Mouse (Mus musculus) stomach, embryonic 14.5 days (tissue): ENCODE data around the gene Csmd2. TPM values are rescaled to one million over a fixed set of nuclear protein-coding genes. Genes with fewer than 3 reads are reported as not detected.

Experiments used
- ATAC-seq: fragments of 200-750 bp; cut with Nextera tagmentation; 2 replicates; pipeline ENCODE4 v1.8.0; 2017; ENCODE audit warnings: low read depth, moderate TSS enrichment; ENCODE audit not compliant: insufficient number of reproducible peaks, insufficient read depth, low FRiP score
- H3K27ac ChIP-seq: fragments of 300-500 bp; sonication (generic); 2 replicates; pipeline ENCODE4 v1.5.1; 2014; ENCODE audit warnings: mild to moderate bottlenecking, low read length, moderate library complexity, mixed read lengths
- H3K27me3 ChIP-seq: fragments of 300-500 bp; sonication (generic); 2 replicates; pipeline ENCODE4 v1.6.1; 2014; ENCODE audit warnings: low read length, control low read depth, mixed read lengths; ENCODE audit not compliant: control insufficient read depth, insufficient read depth
- H3K36me3 ChIP-seq: fragments of 300-500 bp; sonication (generic); 2 replicates; pipeline ENCODE4 v1.6.1; 2014; ENCODE audit warnings: mild to moderate bottlenecking, control low read depth, low read length, moderate library complexity, mixed read lengths; ENCODE audit not compliant: control insufficient read depth, insufficient read depth
- H3K4me1 ChIP-seq: fragments of 300-500 bp; sonication (generic); 2 replicates; pipeline ENCODE4 v1.6.1; 2014; ENCODE audit warnings: low read length, control low read depth, mixed read lengths; ENCODE audit not compliant: control insufficient read depth, insufficient read depth
- H3K4me2 ChIP-seq: fragments of 300-500 bp; sonication (generic); replicated peaks from 2 replicates; pipeline ENCODE4 v1.6.1; 2014; ENCODE audit warnings: low read depth, low read length, control low read depth
- H3K4me3 ChIP-seq: fragments of 300-500 bp; sonication (generic); 2 replicates; pipeline ENCODE4 v1.5.1; 2014; ENCODE audit warnings: low read depth, low read length, control low read depth
- H3K9ac ChIP-seq: fragments of 300-500 bp; sonication (generic); replicated peaks from 2 replicates; pipeline ENCODE4 v1.6.1; 2014; ENCODE audit warnings: low read depth, mild to moderate bottlenecking, control low read depth, low read length, moderate library complexity, mixed read lengths
- H3K9me3 ChIP-seq: fragments of 300-500 bp; sonication (generic); 2 replicates; pipeline ENCODE4 v1.6.1; 2016; ENCODE audit warnings: low read depth, low read length, control low read depth; ENCODE audit not compliant: control insufficient read depth
- WGBS: fragments of 180-500 bp; shearing (Covaris S2); extraction: QIAGEN DNeasy Blood & Tissue Kit; methylation state at CpG from one replicate; pipeline ENCODE4 v1.1.7; 2014; 5-methylcytosine and 5-hydroxymethylcytosine counted together
- polyA plus RNA-seq: library from polyadenylated mRNA; unstranded; fragments of >200 nt; fragmentation: Nextera tagmentation; extraction: Ambion mirVana; gene quantifications from 2 replicates; pipeline ENCODE4 v1.2.1, GENCODE M21; 2014

The Csmd2 gene
- polyA plus RNA-seq, 1 experiment from 2014 or later: 0.36 TPM

DNA sequence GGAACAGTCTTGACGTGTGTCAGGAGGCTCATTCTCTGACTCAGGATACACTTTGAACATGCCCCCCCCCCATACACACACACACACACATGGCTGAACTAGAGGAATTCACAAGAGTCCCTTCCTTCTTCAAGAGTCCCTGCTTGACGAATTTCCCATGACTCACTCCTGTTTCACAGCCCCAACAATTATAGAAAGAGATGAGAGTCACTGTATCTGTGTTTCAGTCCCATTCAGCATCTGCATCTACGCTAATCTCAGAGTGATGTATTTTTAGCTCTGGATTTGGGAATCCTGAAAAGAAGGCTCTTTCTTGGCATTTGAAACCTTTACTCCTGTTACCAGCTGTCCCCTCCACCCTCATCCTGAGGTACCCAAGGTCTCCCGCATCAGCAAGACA, 406.2 kb downstream of the Csmd2 start:
- Histone ChIP-seq H3K9ac (no peak overlapping the region), H3K4me3 (no peak overlapping the region), H3K36me3 (no peaks in the 10 kb centered on the region), H3K27ac (no peak overlapping the region), H3K4me2 (no peak overlapping the region), H3K27me3 (no peaks in the 10 kb centered on the region), H3K9me3 (no peaks in the 10 kb centered on the region), H3K4me1 (no peaks in the 10 kb centered on the region; the same call in 1 of the 2 replicates)
- WGBS: 91% methylated on average over 4 of the region's 4 CpGs
- no peak for ATAC-seq

DNA sequence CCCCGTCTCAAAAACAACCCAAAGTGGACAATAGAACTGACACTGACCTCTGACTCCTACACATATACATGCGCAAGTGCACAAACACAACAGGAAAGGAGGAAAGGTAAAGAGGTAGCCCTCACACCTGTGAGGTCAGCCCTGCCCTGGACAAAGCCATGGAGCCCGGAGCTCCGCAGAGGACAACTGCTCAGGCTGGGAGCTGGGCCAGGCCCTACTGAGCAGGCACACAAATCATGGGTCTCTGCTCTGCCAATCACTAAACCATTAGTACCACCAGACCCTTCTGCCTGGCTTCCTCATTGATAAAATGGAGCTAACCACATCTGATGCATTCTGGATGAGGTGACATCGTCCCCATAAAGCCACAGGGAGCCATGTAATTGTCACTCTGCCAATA, 409.0 kb downstream of the Csmd2 start:
- Histone ChIP-seq H3K9ac (no peak overlapping the region), H3K4me1 (no peaks in the 10 kb centered on the region; the same call in 1 of the 2 replicates), H3K27ac (no peak overlapping the region), H3K27me3 (no peaks in the 10 kb centered on the region), H3K36me3 (no peaks in the 10 kb centered on the region), H3K9me3 (no peaks in the 10 kb centered on the region), H3K4me3 (no peak overlapping the region), H3K4me2 (no peak overlapping the region)
- WGBS: 90% methylated on average over 5 of the region's 5 CpGs
- ATAC-seq: no peak

DNA sequence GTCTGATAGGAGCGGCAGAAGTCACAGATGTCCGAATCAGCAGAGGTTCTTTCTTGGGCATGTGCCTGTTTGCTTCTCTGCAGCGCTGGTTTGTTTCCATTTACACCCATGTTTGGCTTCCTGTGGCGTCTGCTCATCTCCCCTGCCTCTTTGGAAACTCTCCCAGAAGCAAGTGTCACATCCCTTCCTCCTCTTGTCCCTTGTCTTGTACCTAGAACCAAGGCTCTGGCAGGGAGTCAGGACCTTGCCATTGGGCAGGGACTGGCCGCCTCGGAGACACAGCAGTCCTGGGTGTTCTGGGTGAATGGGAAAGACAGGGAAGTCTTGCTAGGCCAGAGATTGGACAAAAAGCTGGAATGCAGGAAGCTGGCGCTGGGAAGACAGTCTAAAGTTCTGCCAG, 410.1 kb downstream of the Csmd2 start:
- no peaks in the 10 kb centered on the region for H3K27me3 ChIP-seq
- no peak overlapping the region for H3K27ac ChIP-seq
- ATAC-seq: no peak
- H3K4me2 ChIP-seq: no peak overlapping the region
- H3K9ac ChIP-seq: no peak overlapping the region
- H3K9me3 ChIP-seq: no peaks in the 10 kb centered on the region
- no peaks in the 10 kb centered on the region for H3K36me3 ChIP-seq
- H3K4me3 ChIP-seq: no peak overlapping the region
- WGBS: 65% methylated on average over 7 of the region's 7 CpGs
- H3K4me1 ChIP-seq: no peaks in the 10 kb centered on the region; the same call in 1 of the 2 replicates

DNA sequence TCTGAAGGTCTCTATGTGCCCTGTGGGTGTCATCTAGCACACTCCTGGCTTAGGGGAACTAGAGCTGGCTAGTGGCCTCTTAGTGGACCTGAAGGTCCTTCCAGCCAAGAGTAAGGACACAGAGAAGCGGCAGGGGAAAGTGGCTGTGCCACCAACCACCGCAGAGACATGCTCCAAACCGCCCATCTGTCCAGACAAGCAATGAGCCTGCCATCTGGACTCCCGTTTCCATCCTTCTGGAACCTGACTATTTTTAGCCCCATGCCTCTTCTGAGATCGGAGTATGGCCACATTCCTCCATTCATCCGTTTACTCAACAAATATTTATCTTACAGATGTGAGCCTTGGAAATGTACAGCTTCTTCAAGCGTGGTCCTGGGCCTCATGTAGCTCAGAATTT, 411.3 kb downstream of the Csmd2 start:
- no peaks in the 10 kb centered on the region for H3K9me3 ChIP-seq
- WGBS: 33% methylated on average over 7 of the region's 7 CpGs
- H3K9ac ChIP-seq: no peak overlapping the region
- no peaks in the 10 kb centered on the region for H3K36me3 ChIP-seq
- ATAC-seq: no peak
- no peak overlapping the region for H3K4me3 ChIP-seq
- H3K4me1 ChIP-seq: no peaks in the 10 kb centered on the region; the same call in 1 of the 2 replicates
- no peak overlapping the region for H3K4me2 ChIP-seq
- H3K27me3 ChIP-seq: no peaks in the 10 kb centered on the region
- H3K27ac ChIP-seq: no peak overlapping the region

DNA sequence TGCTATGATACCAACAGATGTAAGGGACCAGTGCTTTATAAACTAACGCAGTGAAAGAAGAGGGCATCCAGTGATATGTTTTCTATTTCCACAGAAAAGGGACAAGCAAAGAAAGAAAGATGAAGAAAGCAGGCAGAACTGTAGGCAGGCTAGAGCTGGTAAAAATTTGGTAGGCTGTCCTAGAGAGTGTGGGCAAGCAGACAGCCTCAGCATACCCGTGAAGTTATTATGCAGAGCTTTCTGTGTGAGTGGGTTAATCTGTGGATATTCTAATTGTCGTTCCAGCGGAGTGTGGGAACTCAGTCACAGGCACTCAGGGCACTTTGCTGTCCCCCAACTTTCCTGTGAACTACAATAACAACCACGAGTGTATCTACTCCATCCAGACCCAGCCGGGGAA, 412.4 kb downstream of the Csmd2 start:
- ATAC-seq: no peak
- no peaks in the 10 kb centered on the region for H3K9me3 ChIP-seq
- WGBS: 80% methylated on average over 6 of the region's 6 CpGs
- H3K27me3 ChIP-seq: no peaks in the 10 kb centered on the region
- no peak overlapping the region for H3K27ac ChIP-seq
- no peaks in the 10 kb centered on the region; the same call in 1 of the 2 replicates for H3K4me1 ChIP-seq
- no peak overlapping the region for H3K9ac ChIP-seq
- no peak overlapping the region for H3K4me3 ChIP-seq
- H3K4me2 ChIP-seq: no peak overlapping the region
- H3K36me3 ChIP-seq: no peaks in the 10 kb centered on the region

DNA sequence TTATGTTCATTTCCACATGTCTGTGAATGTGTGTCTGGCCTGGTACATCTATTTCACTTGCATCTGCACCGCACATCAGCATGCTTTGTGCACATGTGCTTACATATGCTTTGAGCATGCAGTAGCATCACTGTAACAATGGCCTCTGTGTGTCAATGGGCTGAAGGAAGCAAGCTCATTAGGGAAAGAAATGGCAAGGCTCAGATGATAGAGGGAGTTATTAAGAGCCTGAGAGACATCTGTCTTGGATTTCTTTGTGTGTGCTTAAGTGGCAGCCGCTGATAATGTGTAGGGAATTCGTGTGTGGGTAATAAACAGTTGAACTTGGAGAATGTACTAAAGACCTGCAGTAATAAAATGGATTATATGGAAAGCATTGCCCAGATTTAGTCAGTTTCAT, 413.9 kb downstream of the Csmd2 start:
- ATAC-seq: no peak
- 59% methylated on average over 3 of the region's 3 CpGs for WGBS
- no peak overlapping the region for H3K4me2 ChIP-seq
- H3K27ac ChIP-seq: no peak overlapping the region
- H3K9ac ChIP-seq: no peak overlapping the region
- H3K4me3 ChIP-seq: no peak overlapping the region
- H3K9me3 ChIP-seq: no peaks in the 10 kb centered on the region
- no peaks in the 10 kb centered on the region; the same call in 1 of the 2 replicates for H3K4me1 ChIP-seq
- H3K36me3 ChIP-seq: no peaks in the 10 kb centered on the region
- no peaks in the 10 kb centered on the region for H3K27me3 ChIP-seq

DNA sequence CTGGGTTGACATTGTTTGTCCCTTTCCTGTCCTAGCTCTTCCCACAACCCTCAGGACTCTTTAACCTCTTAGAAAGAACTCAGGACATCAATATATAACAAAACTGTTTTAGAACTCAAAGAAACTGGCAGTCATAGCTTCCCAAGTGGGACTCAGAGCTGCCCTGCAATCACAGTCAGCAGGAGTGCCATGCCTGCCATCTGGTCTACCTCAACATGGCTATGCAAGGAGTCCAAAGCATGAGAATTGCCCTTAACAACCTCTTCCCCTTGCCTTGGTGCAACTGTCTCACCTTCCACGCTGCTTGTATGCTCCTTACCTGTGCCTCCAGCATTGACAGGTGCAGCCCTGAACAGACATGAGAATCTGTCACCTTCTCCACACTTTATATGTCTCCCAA, 415.0 kb downstream of the Csmd2 start:
- no peak overlapping the region for H3K4me2 ChIP-seq
- no peaks in the 10 kb centered on the region for H3K36me3 ChIP-seq
- no peaks in the 10 kb centered on the region for H3K27me3 ChIP-seq
- H3K9me3 ChIP-seq: no peaks in the 10 kb centered on the region
- ATAC-seq: no peak
- no peaks in the 10 kb centered on the region; the same call in 1 of the 2 replicates for H3K4me1 ChIP-seq
- H3K27ac ChIP-seq: no peak overlapping the region
- H3K4me3 ChIP-seq: no peak overlapping the region
- 76% methylated on average over 1 of the region's 1 CpGs for WGBS
- H3K9ac ChIP-seq: no peak overlapping the region

DNA sequence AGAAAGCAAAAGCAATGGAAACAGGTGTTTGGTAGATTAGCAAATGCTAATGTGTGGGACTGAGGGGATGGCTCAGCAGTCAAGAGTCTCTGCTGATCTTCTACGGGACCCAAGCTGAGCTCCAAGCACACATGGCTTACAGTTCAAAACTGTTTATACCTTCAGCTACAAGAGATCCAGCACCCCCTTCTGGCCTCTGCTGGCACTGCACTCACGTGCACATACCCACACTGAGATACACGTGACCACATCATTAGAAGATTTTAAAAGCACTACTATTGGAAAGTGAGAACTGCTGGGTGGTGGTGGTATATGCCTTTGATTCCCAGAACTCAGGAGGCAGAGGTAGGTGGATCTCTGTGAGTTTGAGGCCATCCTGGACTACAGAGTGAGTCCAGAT, 417.9 kb downstream of the Csmd2 start:
- no peaks in the 10 kb centered on the region for H3K9me3 ChIP-seq
- no peaks in the 10 kb centered on the region for H3K27me3 ChIP-seq
- ATAC-seq: no peak
- H3K27ac ChIP-seq: no peak overlapping the region
- no peaks in the 10 kb centered on the region for H3K36me3 ChIP-seq
- H3K4me1 ChIP-seq: no peaks in the 10 kb centered on the region
- H3K4me3 ChIP-seq: no peak overlapping the region
- H3K4me2 ChIP-seq: no peak overlapping the region
- no peak overlapping the region for H3K9ac ChIP-seq
- 93% methylated on average over 3 of the region's 3 CpGs for WGBS

DNA sequence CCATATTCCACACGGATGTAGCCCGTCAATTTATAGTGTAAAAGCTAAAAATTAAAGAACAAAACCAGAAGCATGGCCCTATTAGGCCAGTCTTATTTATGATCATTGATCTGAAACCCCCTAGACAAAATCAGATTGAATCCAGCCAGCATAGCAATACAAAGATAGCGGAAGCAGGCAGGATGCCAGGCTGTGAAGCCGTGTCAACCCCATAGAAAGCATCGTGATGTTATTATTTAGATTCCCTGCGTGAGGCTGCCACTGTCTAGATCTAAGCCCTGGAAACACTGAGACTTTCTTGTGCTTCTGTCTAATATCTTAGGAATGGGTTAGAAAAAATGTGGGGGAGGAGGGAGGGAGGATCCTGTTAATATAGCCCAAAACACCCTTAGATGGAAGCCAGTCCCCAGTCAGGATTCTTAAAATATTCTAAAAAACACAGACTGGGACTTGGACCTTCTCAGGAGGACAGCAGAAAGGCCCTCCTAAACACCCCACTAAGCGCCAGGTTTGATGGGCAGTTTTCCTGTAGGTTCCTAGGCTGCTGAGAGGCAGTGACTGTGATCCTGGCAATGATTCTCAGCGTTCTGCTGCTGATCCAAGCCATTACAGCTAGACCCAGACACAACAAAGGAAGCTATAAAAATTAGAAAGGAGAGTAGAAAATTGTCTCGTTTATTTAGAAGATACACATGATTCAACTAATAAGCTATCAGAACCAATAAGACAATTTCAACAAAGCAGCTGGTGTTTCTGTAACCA, 419.6 kb downstream of the Csmd2 start:
- Histone ChIP-seq H3K27ac (no peak overlapping the region), H3K4me1 (no peaks in the 10 kb centered on the region), H3K27me3 (no peaks in the 10 kb centered on the region), H3K4me2 (no peak overlapping the region), H3K4me3 (no peak overlapping the region), H3K9ac (no peak overlapping the region), H3K36me3 (no peaks in the 10 kb centered on the region), H3K9me3 (no peaks in the 10 kb centered on the region)
- no peak for ATAC-seq
- 76% methylated on average over 9 of the region's 9 CpGs for WGBS
